Mouse (Mus musculus) stomach, postnatal 0 days (tissue): ENCODE data around the gene Pnkd.

Experiments used
- CTCF ChIP-seq: IDR thresholded peaks from 2 replicates; pipeline ENCODE4 v1.5.1; 2016; ENCODE audit warnings: antibody characterized with exemption, low read depth, mild to moderate bottlenecking, moderate library complexity
- EP300 ChIP-seq: optimal IDR thresholded peaks from 2 replicates; pipeline ENCODE3; 2016; ENCODE audit warnings: antibody characterized with exemption

DNA sequence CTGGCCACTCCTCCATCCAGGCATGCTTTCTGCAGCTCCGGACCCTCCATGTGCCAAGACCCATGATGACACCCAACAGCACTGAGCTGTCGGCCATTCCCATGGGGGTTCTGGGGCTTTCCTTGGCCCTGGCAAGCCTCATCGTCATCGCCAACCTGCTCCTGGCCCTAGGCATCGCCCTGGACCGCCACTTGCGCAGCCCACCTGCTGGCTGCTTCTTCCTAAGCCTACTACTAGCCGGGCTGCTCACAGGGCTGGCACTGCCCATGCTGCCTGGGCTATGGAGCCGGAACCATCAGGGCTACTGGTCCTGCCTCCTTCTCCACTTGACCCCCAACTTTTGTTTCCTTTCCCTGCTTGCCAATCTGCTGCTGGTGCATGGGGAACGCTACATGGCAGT is 6.2 kb upstream of the Pnkd start, which contains the start of gene Gpbar1:
- TF ChIP-seq CTCF: no peak
- TF ChIP-seq EP300: no peak
